Mouse (Mus musculus): ENCODE measurements around the gene Echdc3.

The Echdc3 gene

DNA sequence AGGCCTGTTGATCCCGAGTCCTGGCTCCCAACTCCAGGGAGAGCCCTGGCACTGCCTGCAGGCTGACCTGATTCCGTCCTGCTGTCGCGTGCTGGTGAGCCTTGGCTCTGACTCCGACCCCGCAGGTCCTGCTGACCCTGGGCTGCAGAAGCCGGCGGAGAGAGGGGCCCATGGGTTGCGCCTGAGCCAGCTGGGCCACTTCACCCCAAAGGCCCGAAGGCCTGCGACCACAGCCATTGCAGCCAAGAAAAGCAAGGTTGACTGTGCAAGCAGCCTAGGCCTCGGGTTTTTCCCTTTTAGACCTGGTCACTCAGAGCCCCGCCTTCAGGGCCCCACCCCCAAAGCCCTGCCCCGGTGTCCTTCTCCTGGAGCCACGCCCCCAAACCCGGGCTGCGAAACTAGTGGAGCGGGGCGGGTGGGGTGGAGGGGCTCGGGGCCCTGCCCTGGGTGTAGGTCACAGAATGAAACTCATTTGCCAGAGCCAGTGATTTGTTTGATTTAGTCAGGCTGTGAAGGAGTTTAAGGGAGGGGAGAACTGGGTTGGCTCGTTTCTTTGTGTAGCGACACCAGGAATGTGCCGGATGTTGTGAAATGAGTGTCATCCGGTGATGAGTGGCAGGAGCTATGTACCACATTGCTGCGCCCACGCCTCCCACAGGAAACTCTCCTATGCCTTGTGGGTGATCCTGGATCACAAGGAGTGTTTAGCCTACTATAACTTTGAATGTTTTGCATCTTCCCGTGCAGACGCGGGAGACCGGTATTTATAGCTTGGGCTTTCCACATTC is at the start of gene Echdc3:
TSS of gene Echdc3 (minus strand) at position 310 of the 788 bp plus-strand sequence.
- peak; percentile 91 for DNase-seq

DNA sequence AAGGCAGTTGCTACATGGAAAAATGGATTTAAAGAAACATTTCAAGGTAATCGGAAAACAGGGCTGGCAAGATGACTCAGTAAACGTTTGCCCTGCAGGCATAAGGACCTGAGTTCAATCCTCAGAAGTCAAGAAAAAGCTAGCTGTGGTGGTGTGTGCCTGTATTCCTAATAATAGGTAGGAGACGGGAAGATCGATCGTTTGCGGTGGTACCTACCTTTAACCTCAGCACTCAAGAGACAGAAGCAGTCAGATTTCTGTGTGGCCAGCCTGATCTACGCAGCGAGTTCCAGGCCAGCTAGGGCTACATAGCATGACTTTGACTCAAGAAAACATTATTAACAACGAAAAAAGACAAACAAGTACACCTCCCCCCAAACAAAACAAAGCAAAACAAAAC is 48.9 kb upstream of the Echdc3 start:
- no peak for DNase-seq

DNA sequence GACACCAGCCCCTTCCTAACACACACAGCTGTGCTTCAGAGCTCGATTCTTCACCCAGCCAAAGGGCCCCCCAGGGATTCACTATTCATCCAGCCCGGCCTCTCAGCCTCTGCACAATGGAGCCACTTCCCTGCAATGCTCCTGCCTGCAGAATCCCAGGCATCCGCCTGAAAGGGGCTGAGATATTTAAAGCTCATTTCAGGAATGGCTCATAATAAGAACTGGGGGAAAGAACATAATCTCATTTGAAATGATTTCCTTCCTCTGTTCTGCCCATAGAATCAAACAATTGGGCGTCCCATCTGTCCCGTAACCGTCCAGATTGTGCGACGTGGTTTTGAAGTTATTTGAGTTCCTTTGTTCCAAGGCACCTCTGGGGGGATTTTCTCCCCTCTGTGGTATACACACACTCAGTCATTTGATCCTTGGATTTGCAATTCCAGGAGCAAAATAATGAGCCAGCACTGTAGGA is 48.4 kb upstream of the Echdc3 start:
- DNase-seq = no peak

DNA sequence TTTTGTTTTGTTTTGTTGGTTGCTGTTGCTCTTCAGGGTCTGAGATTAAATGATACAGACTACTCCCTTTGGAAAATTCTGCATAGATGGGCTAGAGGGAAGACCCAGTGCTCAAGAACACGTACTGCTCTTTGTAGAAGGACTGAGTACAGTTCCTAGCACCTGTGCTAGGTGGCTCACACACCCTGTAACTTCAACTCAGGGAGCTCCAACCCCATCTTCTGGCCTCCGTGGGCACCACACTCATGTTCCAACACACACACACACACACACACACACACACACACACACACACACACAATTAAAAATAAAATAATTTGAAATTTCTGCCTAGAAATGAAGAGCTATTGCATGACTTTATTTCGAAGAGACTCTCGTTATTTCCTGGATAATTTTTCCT is 47.8 kb upstream of the Echdc3 start:
- no peak for DNase-seq

DNA sequence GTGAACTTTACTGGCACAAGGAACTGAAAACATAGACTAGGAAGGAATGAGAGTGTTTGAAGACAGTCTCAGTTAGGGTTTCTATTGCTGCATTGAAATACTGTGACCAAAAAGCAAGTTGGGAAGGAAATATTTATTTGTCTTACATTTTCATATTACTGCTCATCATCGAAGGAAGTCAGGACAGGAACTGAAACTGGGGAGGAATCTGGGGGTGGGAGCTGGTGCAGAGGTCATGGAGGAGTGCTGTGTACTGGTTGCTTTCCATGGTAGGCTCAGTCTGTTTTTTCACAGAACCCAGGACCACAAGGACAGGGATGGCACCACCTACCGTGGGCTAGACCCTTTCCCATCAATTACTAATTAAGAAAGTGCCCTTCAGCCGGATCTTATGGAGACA is 46.3 kb upstream of the Echdc3 start:
- no peak for DNase-seq

DNA sequence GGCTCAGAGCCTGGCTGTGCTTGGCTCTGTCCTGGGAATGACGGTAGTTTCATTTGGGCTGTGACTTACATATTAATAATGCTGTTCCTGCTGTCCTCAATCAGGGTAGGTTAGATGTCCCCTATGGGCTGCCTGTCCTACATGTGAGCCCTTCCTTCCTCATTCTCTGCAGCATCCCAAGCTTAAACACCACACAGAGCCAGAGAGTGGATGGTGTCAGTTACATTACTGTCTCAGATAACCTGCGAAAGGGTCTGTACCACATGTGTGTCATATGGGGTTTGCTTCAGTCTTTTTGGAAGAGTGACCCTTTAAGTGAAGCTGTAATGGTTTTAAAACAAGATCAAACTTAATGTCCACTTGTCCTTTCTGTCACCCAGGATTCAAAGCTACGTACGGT is 45.2 kb upstream of the Echdc3 start:
- no peak for DNase-seq

DNA sequence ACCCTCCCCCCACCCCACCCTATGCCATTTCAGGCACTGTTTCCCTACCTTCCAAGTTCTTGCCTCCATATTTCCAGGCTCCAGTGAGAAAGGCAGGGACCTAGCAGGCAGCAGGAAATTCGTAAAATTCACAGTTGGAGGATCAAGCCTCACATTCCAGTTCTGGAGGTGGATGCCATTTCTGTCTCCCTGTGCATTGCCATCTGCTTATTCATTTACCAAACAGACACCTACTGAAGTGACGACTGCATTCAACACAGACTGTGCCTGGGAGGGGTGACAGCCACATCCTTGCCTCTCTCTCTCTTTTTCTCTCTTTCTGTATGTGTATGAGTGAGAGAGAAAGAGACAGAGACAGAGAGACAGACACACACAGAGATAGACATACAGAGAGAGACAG is 44.3 kb upstream of the Echdc3 start:
- no peak for DNase-seq

DNA sequence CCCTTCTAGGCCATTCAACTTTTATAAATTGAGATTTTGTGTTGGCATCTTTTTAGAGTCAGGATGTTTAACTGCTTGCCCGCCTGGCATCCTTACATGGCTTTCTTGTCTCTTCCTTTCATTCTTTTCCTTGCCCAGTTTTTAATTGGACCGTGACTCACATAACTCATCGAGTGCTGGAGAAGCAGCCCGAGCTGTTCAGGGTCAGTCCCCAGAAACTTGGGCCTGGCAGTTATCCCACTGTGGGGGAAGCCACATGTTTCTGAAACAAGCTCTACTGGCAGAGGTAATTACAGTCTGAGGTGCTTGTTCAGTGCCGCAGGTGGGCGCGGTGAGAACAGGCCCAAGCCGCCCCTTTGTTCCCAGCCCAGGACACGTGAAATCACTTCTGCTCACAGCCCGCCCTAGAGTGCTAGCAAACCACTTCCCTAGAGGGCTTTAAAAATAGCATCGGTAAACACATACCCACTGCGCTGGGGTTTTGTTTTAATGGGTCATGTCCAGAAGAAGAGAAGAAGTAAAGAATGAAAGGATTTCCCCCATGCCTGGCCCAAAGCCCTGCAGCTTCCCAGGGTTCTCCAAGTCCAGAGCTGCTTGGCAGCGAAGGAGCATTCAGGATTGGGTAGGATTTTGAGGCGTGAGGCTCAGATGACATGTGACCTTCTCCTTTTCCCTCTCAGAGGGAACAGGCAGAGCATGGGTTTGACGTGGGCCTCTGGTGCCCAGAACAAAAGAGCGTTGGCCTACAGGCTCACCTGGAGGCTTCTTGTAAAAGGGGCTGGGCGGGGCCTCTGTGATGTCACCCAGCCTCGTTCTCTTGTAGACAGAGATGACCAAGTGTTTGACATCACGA is 43.4 kb upstream of the Echdc3 start:
- peak; percentile 31 for DNase-seq

DNA sequence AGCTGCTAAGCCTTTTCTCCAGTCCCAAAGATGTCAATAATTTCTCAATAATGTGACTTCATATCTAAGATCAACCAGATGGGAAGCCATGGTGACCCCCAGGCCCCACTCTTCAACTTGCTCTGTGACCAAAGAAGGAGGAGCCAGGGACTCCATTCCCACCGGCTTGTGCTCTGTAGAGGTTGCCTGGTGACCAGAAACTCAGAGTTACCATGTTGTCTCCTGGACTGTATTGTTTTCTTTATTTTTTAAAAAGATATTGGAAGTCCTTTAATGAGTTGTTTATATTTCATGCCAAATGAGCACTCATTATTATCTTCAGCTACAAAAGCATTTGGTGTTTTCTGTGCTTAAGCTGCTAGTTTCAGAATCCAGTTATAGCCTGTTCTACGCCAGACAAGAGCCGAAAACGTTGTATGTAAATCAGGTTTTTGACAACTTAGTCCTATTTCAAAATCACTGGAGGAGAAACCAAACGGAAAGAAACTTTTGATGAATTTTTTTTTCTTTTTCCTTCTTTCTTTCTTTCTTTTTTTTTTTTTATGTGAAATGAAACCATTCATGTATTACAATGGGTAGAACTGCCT is 42.7 kb upstream of the Echdc3 start:
- DNase-seq = no peak

DNA sequence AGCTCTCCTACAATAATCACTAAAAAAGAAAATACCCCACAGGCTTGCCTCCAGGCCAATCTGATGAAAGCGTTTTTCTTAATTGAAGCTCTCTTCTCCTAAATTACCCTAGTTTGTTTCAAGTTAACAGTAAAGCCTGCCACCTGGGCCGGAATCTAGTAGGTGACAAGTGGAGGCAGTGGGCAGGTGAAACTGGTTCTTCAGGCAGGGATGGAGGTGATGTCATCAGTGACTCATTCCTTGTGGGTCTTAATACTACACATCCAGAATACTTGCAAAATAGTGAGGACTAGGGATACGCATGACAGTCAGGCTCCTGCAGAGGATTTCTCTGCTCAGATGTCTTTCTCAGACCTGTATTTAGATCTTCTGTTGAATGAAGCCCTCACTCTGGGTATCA is 39.7 kb upstream of the Echdc3 start:
- DNase-seq = no peak

DNA sequence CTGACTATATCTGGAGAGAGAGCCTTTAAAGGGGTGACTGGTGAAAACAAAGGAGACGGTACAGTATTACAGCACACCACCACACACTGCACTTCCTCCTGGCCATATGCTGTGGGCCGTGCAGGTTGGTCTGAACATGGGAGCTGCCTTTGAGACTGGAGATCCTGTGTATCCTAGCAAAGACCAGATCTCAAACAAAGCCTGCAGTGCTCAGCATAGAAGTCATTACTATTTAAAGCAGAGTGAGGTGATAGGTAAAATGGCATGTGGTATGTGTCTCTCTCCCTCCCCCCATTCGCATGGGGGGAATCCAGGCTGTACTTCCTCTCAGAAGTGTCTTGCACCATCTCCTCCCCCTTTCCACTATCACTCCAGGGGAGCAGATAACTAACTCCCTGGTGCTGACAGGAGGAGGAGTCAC is 38.3 kb upstream of the Echdc3 start:
- no peak for DNase-seq

DNA sequence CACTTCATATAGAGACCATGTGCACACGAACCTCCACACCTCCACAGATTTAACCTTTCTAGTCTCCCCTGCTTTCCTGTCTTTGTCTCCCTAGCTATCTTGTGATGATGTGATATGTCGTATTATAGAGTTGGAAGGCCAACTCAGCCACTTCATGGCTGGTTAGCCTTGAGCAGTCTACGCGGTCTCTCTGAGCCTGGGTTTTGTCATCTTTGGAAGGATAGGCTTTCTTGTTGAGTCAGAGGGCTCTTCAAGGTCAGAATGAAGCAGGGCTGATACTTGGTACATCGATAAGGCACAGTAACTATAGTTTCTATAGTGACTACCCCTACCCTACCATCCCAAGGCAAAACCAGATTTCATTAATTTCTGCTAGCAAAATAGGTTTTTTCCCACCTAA is 28.6 kb upstream of the Echdc3 start:
- DNase-seq = no peak

DNA sequence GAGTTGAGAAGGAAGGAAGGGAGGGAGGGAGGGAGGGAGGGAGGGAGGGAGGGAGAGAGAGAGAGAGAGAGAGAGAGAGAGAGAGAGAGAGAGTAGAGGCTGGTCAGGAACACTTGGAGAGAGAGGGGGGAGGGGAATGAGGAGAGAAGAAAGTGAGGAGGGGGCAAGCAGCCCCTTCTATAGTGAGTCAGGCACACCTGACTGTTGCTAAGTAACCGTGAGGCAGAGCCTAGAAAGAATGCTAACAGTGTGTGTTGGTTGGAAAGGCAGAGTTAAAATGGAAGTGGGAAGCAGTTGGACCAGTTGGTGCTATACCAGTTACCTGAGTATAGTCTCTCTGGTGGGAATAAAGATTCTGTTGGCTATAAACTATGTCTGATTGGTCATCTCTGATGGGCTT is 27.2 kb upstream of the Echdc3 start:
- no peak for DNase-seq

DNA sequence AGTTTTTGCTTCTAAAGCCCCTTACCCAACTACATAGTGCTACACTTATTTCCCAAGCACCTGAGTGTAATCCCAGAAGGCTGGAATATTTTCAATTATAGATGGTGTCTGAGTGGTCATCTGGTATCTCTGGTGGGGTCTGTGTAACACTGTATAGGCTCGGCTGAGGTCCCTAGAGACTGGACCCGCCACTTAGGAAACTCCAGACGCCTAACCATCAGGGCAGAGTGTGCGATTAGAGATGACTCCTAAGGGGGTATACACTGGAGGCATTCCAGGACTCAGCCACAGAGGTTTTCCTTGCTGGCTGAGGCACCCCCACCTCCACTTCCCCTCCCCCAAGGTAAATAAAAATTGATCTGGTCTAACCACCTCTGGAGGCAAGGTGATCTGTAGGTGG is 26.5 kb upstream of the Echdc3 start:
- no peak for DNase-seq

DNA sequence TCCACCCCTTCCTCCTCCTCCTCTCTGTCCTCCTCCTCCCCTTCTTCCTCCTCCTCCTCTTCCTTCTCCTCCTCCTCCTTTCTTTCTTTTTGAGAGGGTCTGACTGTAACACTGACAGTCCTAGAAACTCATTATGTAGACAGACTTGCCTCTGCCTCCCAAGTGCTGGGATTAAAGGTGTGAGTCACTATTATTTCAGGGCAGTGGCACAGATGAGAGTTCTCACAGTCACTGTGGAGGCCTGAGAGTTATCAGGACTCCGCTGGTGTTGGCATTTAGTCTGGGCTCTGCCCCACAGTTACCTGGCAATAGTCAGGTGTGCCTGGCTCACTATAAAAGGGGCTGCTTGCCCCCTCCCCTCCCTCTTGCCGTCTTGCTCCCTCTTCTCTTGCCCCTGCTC is 25.8 kb upstream of the Echdc3 start:
- no peak for DNase-seq

DNA sequence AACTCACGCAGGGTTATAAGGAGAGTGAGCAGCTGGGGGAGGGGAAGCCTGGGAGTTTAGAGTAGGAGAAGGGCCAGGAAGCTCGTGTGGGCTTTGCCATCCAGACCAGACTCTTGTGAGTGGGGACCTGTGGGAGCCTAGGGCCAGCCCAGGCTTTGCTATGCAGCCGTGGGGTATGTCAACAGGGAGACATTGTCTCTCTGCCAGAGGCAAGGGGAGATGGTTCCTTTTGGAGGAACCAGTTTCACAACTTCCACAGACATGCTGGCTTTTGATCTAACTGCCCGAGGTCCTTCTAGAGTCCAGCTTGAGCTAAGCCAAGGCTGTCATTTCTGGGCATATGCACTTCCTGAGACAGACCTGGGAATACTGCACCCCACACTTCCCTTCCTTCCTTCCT is 25.4 kb upstream of the Echdc3 start:
- DNase-seq = no peak

DNA sequence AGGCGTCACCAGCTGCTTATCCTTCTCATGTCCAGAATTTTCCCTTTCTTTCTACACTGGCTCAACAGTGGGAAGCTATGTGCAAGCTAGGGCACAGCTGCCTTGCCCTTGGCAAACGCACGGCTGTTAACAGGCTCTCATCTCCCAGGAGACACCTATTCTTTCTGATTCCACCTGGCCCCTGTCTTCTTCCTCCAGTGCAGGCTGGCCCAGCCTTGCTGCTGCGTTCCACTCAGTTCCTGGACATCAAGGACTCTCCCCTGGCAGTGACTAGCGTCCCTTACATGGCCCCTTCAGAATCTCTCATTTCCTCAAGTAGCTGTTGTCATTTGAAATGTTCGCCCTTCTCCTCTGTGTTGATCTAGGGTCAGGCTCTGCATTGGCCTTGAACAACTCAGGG is 20.5 kb upstream of the Echdc3 start:
- no peak for DNase-seq

DNA sequence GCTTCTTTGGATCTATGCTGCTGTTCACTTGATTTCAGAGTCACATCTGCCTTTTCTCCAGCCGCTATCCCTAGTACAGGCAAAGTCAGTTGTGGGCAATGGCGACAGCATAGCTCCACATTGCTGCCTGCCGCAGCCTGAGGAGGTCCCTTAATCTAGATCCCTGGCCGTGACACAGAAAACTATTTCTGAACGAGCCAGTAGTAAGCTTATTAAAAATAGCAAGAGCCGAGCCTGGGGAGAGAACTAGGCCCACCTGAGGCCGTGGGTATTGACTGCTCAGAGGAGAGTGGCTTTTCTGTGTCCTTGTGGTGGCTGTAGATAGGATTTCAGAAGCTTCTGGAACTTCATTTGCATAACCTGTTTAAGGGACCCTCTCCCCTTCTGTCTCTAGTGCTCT is 19.9 kb upstream of the Echdc3 start:
- DNase-seq = no peak

DNA sequence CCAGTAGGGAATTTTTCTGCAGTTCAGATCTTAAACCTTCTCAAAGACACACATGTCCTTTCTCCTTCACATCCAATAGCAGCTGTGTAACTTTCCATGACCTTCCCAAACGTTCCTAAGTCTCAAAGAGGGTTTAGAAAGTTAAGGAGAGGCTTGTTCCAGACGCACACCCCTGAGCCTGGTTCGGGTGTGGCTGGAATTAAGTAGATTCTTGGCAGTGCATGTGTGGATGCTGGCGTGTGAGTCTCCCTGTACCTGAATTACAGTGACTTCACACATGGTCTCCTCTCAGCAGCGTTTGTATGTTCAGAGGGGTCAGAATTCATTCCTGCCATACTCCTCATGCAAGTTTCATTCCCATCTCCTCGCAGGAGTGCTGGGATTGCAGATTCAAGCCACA is 18.0 kb upstream of the Echdc3 start:
- no peak for DNase-seq

DNA sequence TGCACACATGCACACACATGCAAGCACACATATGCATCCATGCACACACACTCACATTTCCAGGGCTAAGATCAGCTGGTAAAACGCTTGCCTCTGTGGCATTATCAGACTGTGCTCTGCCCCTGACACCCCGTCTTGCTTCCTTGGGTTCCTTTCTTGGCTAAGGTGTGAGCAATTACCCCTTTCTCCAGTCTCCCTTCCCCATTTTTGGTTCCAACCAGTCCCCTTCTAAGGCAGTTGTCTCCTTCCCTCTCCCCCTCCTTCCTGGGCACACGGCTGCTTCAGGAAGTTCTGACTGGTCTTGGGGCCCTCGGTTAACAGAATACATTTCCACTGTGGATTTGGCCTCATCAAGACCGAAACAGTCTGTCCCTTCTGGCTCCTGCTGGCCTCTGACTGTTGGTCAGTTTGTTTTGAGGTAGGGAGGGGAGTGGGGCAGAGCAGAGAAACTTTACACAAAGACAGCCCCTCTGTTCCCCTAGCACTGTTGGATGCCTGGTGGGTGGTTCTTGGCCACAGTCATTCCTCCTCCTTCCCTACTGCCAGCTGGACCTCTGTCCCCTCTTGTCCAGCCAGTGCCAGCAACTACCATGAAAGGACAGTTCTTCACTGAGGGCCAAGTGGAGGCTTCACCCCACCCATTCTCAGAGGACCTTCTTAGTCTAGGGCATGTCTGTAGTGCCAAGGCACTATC is 16.9 kb upstream of the Echdc3 start:
- no peak for DNase-seq

DNA sequence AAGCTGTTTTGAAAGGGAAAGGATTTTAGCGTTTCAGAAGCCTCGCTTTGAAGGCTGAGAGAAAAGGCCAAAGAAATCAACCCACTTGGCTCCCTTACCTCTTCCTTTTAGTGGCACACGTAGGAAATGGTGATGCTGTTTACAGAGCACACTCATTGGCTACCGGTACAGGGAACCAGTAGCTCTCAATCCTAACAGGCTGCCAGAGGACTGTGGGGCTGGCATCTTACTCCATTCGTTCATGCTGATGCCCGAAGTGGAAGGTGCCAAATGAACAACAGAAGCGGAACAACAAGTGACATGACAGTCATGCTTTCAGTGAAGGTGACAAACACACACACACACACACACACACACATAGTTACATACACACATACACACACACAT is 14.2 kb upstream of the Echdc3 start:
- no peak for DNase-seq

DNA sequence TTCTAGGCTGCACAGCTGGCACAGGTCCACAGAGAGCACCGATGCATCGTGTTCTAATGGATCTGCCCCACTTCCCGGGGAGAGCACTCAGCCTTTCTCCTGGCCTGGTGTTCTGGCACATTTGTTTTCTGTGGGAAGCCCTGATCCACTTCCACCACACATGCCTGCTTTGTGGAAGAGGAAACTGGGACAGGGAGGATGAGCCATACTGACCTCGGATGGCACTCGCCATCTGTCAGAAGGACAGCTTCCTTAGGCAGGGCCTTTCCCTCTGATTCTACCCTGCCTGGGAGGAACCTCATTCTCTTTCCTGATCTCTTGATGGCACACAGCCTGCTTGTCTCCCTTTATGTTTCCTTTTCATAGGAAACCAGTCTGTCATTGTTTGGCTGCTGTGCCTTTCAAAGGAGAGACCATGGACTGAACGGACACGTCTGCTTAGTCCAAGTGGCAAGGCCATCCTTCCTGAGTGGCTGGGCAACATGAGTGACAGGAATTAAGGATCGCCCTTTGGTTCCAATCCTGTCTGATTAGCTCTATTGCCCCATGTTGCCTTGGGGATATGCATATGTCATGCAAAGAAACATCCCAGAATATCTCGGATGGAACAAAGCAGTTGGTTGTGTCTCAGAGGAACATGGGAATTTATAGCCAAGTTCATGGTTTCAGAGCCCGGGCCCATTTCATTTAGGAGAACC is 13.7 kb upstream of the Echdc3 start:
- peak; percentile 45 for DNase-seq
